Comparison of ENCODE assay signal across 33 mouse cellular contexts in genomic region chr2:27149457-27149856, GRCm38 (mm10). TPM values are rescaled to one million over a fixed set of nuclear protein-coding genes. Genes with fewer than 3 reads are reported as not detected.
DNase-seq lines count a peak whose midpoint lies in the region; ATAC-seq and TF ChIP-seq lines count a peak whose summit lies in the region.
"Had no signal": no experiment of that assay in that cellular context is flagged by ENCODE, and none has a peak within 500 bp of the region (broad histone marks: within the 10 kb centered on the region; RNA-seq: fewer than 3 reads in every experiment).

No protein-coding gene starts in this region.

- TF ChIP-seq POLR2A in olfactory bulb, adult 2 months (IDR thresholded peaks at IDR 0.05; ENCODE audit: insufficient read depth, low read depth, low read length): no peak

- WGBS in embryonic facial prominence, embryonic 11.5 days: 9% methylated on average over 2 of the region's 2 CpGs
- 10% methylated on average over 2 of the region's 2 CpGs for WGBS in embryonic facial prominence, embryonic 10.5 days
- WGBS in lung, embryonic 14.5 days: 7% methylated on average over 2 of the region's 2 CpGs
- 17% methylated on average over 2 of the region's 2 CpGs for WGBS in olfactory bulb, adult 2 months

- no peak overlapping the region for H3K4me3 ChIP-seq in embryonic facial prominence, embryonic 11.5 days (ENCODE audit: low read depth, low read length)
- no peak overlapping the region for H3K4me3 ChIP-seq in embryonic facial prominence, embryonic 10.5 days
- H3K4me3 ChIP-seq in lung, embryonic 14.5 days (ENCODE audit: low read depth, low read length): no peak overlapping the region
- H3K4me3 ChIP-seq in olfactory bulb, adult 2 months (ENCODE audit: insufficient read depth, low read depth, low read length): no peak overlapping the region
- H3K4me3 ChIP-seq: embryonic facial prominence, embryonic 15.5 days; forebrain, embryonic 15.5 days; heart, embryonic 10.5 days; heart, embryonic 15.5 days; hindbrain, embryonic 12.5 days; midbrain, embryonic 12.5 days; myocyte; neural tube, embryonic 13.5 days had no signal

- H3K4me1 ChIP-seq in embryonic facial prominence, embryonic 11.5 days (ENCODE audit: control insufficient read depth, insufficient read depth, low read length): no peaks in the 10 kb centered on the region
- peaks cover 15% of the 10 kb centered on the region for H3K4me1 ChIP-seq in embryonic facial prominence, embryonic 10.5 days
- H3K4me1 ChIP-seq in lung, embryonic 14.5 days (ENCODE audit: insufficient read depth): no peaks in the 10 kb centered on the region
- peaks cover 43% of the 10 kb centered on the region for H3K4me1 ChIP-seq in olfactory bulb, adult 2 months (ENCODE audit: control insufficient read depth, insufficient read depth, low read length)
- H3K4me1 ChIP-seq: embryonic facial prominence, embryonic 15.5 days; heart, embryonic 15.5 days had no signal

- H3K27ac ChIP-seq in embryonic facial prominence, embryonic 11.5 days (replicated peaks; ENCODE audit: low read depth, low read length): no peak overlapping the region
- no peak overlapping the region for H3K27ac ChIP-seq in embryonic facial prominence, embryonic 10.5 days (replicated peaks)
- no peak overlapping the region for H3K27ac ChIP-seq in lung, embryonic 14.5 days (ENCODE audit: low read depth)
- peak overlapping the region; percentile 34; the same call in 1 of the 2 replicates for H3K27ac ChIP-seq in olfactory bulb, adult 2 months (ENCODE audit: insufficient read depth, low read depth, low read length)
- H3K27ac ChIP-seq: embryonic facial prominence, embryonic 15.5 days; forebrain, embryonic 15.5 days; heart, embryonic 10.5 days; heart, embryonic 15.5 days; hindbrain, embryonic 12.5 days; liver, embryonic 14.5 days; midbrain, embryonic 12.5 days; neural tube, embryonic 13.5 days; stomach, postnatal 0 days had no signal

- no peaks in the 10 kb centered on the region for H3K9me3 ChIP-seq in embryonic facial prominence, embryonic 11.5 days (replicated peaks; ENCODE audit: control insufficient read depth, low read length)
- no peaks in the 10 kb centered on the region for H3K9me3 ChIP-seq in embryonic facial prominence, embryonic 10.5 days
- no peaks in the 10 kb centered on the region for H3K9me3 ChIP-seq in lung, embryonic 14.5 days (ENCODE audit: low read depth, low read length)
- H3K9me3 ChIP-seq: embryonic facial prominence, embryonic 15.5 days; forebrain, embryonic 15.5 days; G1E; heart, embryonic 10.5 days; heart, embryonic 15.5 days; hindbrain, embryonic 12.5 days; midbrain, embryonic 12.5 days; neural tube, embryonic 13.5 days had no signal

- H3K4me2 ChIP-seq in embryonic facial prominence, embryonic 11.5 days (ENCODE audit: low read depth, low read length): no peak overlapping the region
- H3K4me2 ChIP-seq in lung, embryonic 14.5 days: no peak overlapping the region
- H3K4me2 ChIP-seq: embryonic facial prominence, embryonic 15.5 days; forebrain, embryonic 15.5 days; heart, embryonic 15.5 days; hindbrain, embryonic 12.5 days; midbrain, embryonic 12.5 days; neural tube, embryonic 13.5 days had no signal

- H3K9ac ChIP-seq in embryonic facial prominence, embryonic 11.5 days (replicated peaks; ENCODE audit: low read length): no peak overlapping the region
- no peak overlapping the region for H3K9ac ChIP-seq in lung, embryonic 14.5 days
- H3K9ac ChIP-seq: embryonic facial prominence, embryonic 15.5 days; forebrain, embryonic 15.5 days; heart, embryonic 15.5 days; hindbrain, embryonic 12.5 days; liver, embryonic 14.5 days; midbrain, embryonic 12.5 days; neural tube, embryonic 13.5 days had no signal

- no peaks in the 10 kb centered on the region for H3K36me3 ChIP-seq in embryonic facial prominence, embryonic 11.5 days (replicated peaks; ENCODE audit: control insufficient read depth, insufficient read depth, low read depth, low read length)
- H3K36me3 ChIP-seq in embryonic facial prominence, embryonic 10.5 days (replicated peaks): no peaks in the 10 kb centered on the region
- no peaks in the 10 kb centered on the region for H3K36me3 ChIP-seq in lung, embryonic 14.5 days (ENCODE audit: insufficient read depth)
- H3K36me3 ChIP-seq: embryonic facial prominence, embryonic 15.5 days; forebrain, embryonic 15.5 days; G1E; heart, embryonic 10.5 days; heart, embryonic 15.5 days; hindbrain, embryonic 12.5 days; midbrain, embryonic 12.5 days; neural tube, embryonic 13.5 days had no signal

- no peaks in the 10 kb centered on the region for H3K27me3 ChIP-seq in embryonic facial prominence, embryonic 11.5 days (ENCODE audit: control insufficient read depth, insufficient read depth, low read length)
- no peaks in the 10 kb centered on the region for H3K27me3 ChIP-seq in embryonic facial prominence, embryonic 10.5 days (replicated peaks; ENCODE audit: low read depth, poor library complexity, severe bottlenecking)
- H3K27me3 ChIP-seq in lung, embryonic 14.5 days (ENCODE audit: insufficient read depth, low read length): no peaks in the 10 kb centered on the region
- H3K27me3 ChIP-seq: embryonic facial prominence, embryonic 15.5 days; forebrain, embryonic 15.5 days; hindbrain, embryonic 12.5 days; midbrain, embryonic 12.5 days; neural tube, embryonic 13.5 days had no signal

- TF ChIP-seq CTCF in lung, embryonic 14.5 days (IDR thresholded peaks at IDR 0.05; ENCODE audit: low read depth): no peak
- no peak for TF ChIP-seq CTCF in olfactory bulb, adult 2 months (IDR thresholded peaks at IDR 0.05; ENCODE audit: insufficient read depth, low read depth, low read length)

- peak; percentile 3 for DNase-seq in embryonic facial prominence, embryonic 11.5 days (ENCODE audit: low spot score)
- DNase-seq in embryonic facial prominence, embryonic 10.5 days (ENCODE audit: low spot score): no peak
- DNase-seq in lung, embryonic 14.5 days: peak; percentile 13
- no peak for DNase-seq in lung, postnatal 36 days
- peak; percentile 47 to 55 for DNase-seq in right cerebral cortex, postnatal 10 days (ENCODE audit: low spot score in 2 of 2)
- no peak for DNase-seq in right cerebral cortex, postnatal 4 days
- no peak for DNase-seq in kidney, adult 18-20 months
- DNase-seq: adrenal gland, postnatal 10 days; cerebellum, adult 18-20 months; cerebellum, postnatal 10 days; gastrocnemius, postnatal 10 days; kidney, adult 9 months; kidney, postnatal 10 days; liver; lung, adult 2 months; lung, postnatal 14 days; thymus, adult 18-20 months; thymus, postnatal 25 days had no signal

- no peak for ATAC-seq in embryonic facial prominence, embryonic 11.5 days (replicated peaks; ENCODE audit: insufficient number of reproducible peaks, low FRiP score, low TSS enrichment, low read depth)
- ATAC-seq in lung, embryonic 14.5 days (ENCODE audit: insufficient read depth): no peak
- ATAC-seq: forebrain, embryonic 15.5 days; intestine, embryonic 16.5 days; Patski had no signal

RNA-seq across cellular contexts. Expression of gene Fam163b, which starts 7.2 kb away (rescaled TPM):
- 0.11 TPM in 1 of 2 replicates, not detected in the other for polyA plus RNA-seq in embryonic facial prominence, embryonic 11.5 days (2014; fragmentation: Nextera tagmentation; extraction: Ambion mirVana)
- polyA plus RNA-seq in embryonic facial prominence, embryonic 10.5 days (2016; fragmentation: Nextera tagmentation; extraction: Ambion mirVana): 0.06 and 0.10 TPM in 2 replicates
- polyA plus RNA-seq in lung, embryonic 14.5 days (2014; fragmentation: Nextera tagmentation; extraction: Ambion mirVana): 0.61 and 0.70 TPM in 2 replicates
- polyA plus RNA-seq in olfactory bulb, adult 2 months (2012; ENCODE audit: insufficient read depth, insufficient read length, low replicate concordance, missing spikeins): 155 TPM in 1 of 2 replicates, not detected in the other
- polyA plus RNA-seq: G1E; Patski; spleen, adult 2 months had no signal

RNA-seq across cellular contexts. Expression of gene Dbh, which starts 15.6 kb away (rescaled TPM):
- 0.28 and 0.29 TPM in 2 replicates for polyA plus RNA-seq in embryonic facial prominence, embryonic 11.5 days (2014; fragmentation: Nextera tagmentation; extraction: Ambion mirVana)
- 0.25 and 0.87 TPM in 2 replicates for polyA plus RNA-seq in embryonic facial prominence, embryonic 10.5 days (2016; fragmentation: Nextera tagmentation; extraction: Ambion mirVana)
- 0.20 and 0.75 TPM in 2 replicates for polyA plus RNA-seq in lung, embryonic 14.5 days (2014; fragmentation: Nextera tagmentation; extraction: Ambion mirVana)
- polyA plus RNA-seq in olfactory bulb, adult 2 months (2012; ENCODE audit: insufficient read depth, insufficient read length, low replicate concordance, missing spikeins): not detected in 2 replicates
- polyA plus RNA-seq: forebrain, embryonic 15.5 days; G1E; liver, embryonic 14.5 days; Patski; spleen, adult 2 months had no signal

Comparison
In these comparisons a context has a peak if more than half of its experiments do, and no peak if none do; other contexts are left out.
1. DNase-seq: peak in embryonic facial prominence, embryonic 11.5 days (single experiment), lung, embryonic 14.5 days (single experiment) and right cerebral cortex, postnatal 10 days (2 of 2); none in embryonic facial prominence, embryonic 10.5 days (single experiment), lung, postnatal 36 days (single experiment), right cerebral cortex, postnatal 4 days (single experiment) and kidney, adult 18-20 months (single experiment).